Mouse (Mus musculus) embryonic facial prominence, embryonic 14.5 days (tissue): ENCODE measurements at regions not wholly inside any gene's neighbourhood (a gene's known extent, or its start where the extent isn't known, plus 50 kb on each side); places are given as distances from the start of the nearest gene placed in this dataset.

Experiments used
- ATAC-seq: fragments of 200-750 bp; cut with Nextera tagmentation; 2 replicates; pipeline ENCODE4 v1.8.0; 2017; ENCODE audit warnings: low read depth, moderate number of reproducible peaks, moderate TSS enrichment
- DNase-seq: peaks from one replicate; pipeline ENCODE4 v3.0.0-alpha.2; 2015; ENCODE audit warnings: low spot score
- H3K27ac ChIP-seq: fragments of 300-500 bp; sonication (generic); replicated peaks from 2 replicates; pipeline ENCODE4 v1.5.1; 2014; ENCODE audit warnings: low read depth, mild to moderate bottlenecking, low read length, moderate library complexity
- H3K27me3 ChIP-seq: fragments of 300-500 bp; sonication (generic); replicated peaks from 2 replicates; pipeline ENCODE4 v1.6.1; 2014; ENCODE audit warnings: low read length; ENCODE audit not compliant: control insufficient read depth, insufficient read depth
- H3K36me3 ChIP-seq: fragments of 300-500 bp; sonication (generic); 2 replicates; pipeline ENCODE4 v1.6.1; 2014; ENCODE audit warnings: low read length, mixed read lengths; ENCODE audit not compliant: control insufficient read depth, insufficient read depth
- H3K4me1 ChIP-seq: fragments of 300-500 bp; sonication (generic); 2 replicates; pipeline ENCODE4 v1.6.1; 2014; ENCODE audit warnings: antibody characterized with exemption, low read length; ENCODE audit not compliant: control insufficient read depth, insufficient read depth
- H3K4me2 ChIP-seq: fragments of 300-500 bp; sonication (generic); 2 replicates; pipeline ENCODE4 v1.6.1; 2014; ENCODE audit warnings: low read depth, mild to moderate bottlenecking, low read length, moderate library complexity, mixed read lengths
- H3K4me3 ChIP-seq: fragments of 300-500 bp; sonication (generic); 2 replicates; pipeline ENCODE4 v1.5.1; 2014; ENCODE audit warnings: low read depth, mild to moderate bottlenecking, low read length
- H3K9ac ChIP-seq: fragments of 300-500 bp; sonication (generic); 2 replicates; pipeline ENCODE4 v1.6.1; 2014; ENCODE audit warnings: low read depth, mild to moderate bottlenecking, low read length, moderate library complexity, mixed read lengths
- H3K9me3 ChIP-seq: fragments of 300-500 bp; sonication (generic); 2 replicates; pipeline ENCODE4 v1.6.1; 2016; ENCODE audit warnings: low read length; ENCODE audit not compliant: control insufficient read depth
- WGBS: fragments of 180-500 bp; shearing (Covaris S2); extraction: QIAGEN DNeasy Blood & Tissue Kit; methylation state at CpG from one replicate; pipeline ENCODE4 v1.1.7; 2014; 5-methylcytosine and 5-hydroxymethylcytosine counted together

GRCm38 (mm10) chr8:107642241-107642640 lies 54.0 kb upstream of the Psmd7 start:
- H3K27me3 ChIP-seq = no peaks in the 10 kb centered on the region
- ATAC-seq (no peak), DNase-seq (no peak)
- 77% methylated on average over 8 of the region's 8 CpGs for WGBS
- H3K4me2 ChIP-seq = no peak overlapping the region
- H3K4me1 ChIP-seq = no peaks in the 10 kb centered on the region
- no peak overlapping the region for H3K9ac ChIP-seq
- H3K9me3 ChIP-seq = no peaks in the 10 kb centered on the region
- no peaks in the 10 kb centered on the region for H3K36me3 ChIP-seq
- H3K27ac ChIP-seq = no peak overlapping the region
- H3K4me3 ChIP-seq = no peak overlapping the region

DNA sequence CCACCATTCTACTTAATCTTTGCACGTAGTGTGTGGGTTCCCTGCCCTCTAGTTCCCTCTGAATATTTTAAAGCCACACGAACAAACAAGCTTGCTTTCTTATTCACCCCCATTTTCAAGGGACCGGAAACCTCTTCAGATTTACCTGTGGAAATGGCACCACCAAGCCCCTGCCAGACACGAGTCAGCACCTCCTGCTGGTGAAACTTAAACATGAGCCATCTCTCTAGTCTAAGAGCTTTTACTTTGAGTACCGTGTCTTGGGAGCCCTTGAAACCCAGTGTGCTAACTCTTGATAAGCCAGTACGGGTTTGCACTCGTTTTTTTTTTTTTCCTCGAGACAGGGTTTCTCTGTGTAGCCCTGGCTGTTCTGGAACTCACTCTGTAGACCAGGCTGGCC lies 59.7 kb upstream of the Psmd7 start:
- Histone ChIP-seq H3K27me3 (no peaks in the 10 kb centered on the region), H3K9ac (no peak overlapping the region), H3K36me3 (no peaks in the 10 kb centered on the region), H3K4me2 (no peak overlapping the region), H3K4me1 (0 out of 2 replicates have a peak, but pooled peaks cover 3% of the 10 kb centered on the region), H3K27ac (no peak overlapping the region), H3K9me3 (no peaks in the 10 kb centered on the region), H3K4me3 (no peak overlapping the region)
- WGBS = 80% methylated on average over 8 of the region's 8 CpGs
- DNase-seq (no peak), ATAC-seq (no peak)

- WGBS = 81% methylated on average over 9 of the region's 9 CpGs
- DNase-seq = peak; percentile 28
- no peaks in the 10 kb centered on the region for H3K36me3 ChIP-seq
- no peak overlapping the region for H3K4me3 ChIP-seq
- no peak for ATAC-seq
- 0 out of 2 replicates have a peak, but pooled peaks cover 3% of the 10 kb centered on the region for H3K4me1 ChIP-seq
- H3K27me3 ChIP-seq = no peaks in the 10 kb centered on the region
- H3K4me2 ChIP-seq = no peak overlapping the region
- no peak overlapping the region for H3K9ac ChIP-seq
- H3K9me3 ChIP-seq = no peaks in the 10 kb centered on the region
- H3K27ac ChIP-seq = no peak overlapping the region
These were observed 62.0 kb upstream of the Psmd7 start for GRCm38 (mm10) chr8:107650306-107650705.

- H3K9me3 ChIP-seq = no peaks in the 10 kb centered on the region
- no peaks in the 10 kb centered on the region for H3K36me3 ChIP-seq
- no peak overlapping the region for H3K9ac ChIP-seq
- H3K4me2 ChIP-seq = no peak overlapping the region
- H3K27ac ChIP-seq = no peak overlapping the region
- no peaks in the 10 kb centered on the region for H3K27me3 ChIP-seq
- 85% methylated on average over 11 of the region's 11 CpGs for WGBS
- H3K4me3 ChIP-seq = no peak overlapping the region
- 0 out of 2 replicates have a peak, but pooled peaks cover 3% of the 10 kb centered on the region for H3K4me1 ChIP-seq
- DNase-seq = no peak
- no peak for ATAC-seq
These were observed 63.2 kb upstream of the Psmd7 start for GRCm38 (mm10) chr8:107651424-107651823.

DNA sequence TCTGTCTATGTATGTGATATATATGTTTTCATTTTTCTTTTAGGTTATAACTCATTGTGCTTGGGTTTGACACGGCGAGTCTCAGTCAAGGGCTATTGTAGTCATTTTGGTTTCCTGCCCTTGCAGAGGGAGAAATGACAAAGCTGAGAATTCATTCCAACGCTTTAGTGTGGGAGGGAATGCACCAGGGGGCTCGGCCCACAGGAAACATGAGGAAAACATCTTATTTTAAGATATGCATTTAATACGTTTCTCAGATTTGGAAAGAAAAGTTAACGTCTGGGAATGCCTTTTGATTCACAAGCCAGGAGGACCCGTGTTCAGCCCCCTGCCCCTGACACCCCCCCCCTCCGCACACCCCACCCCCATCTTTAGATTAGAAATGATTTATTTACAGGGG lies 64.0 kb upstream of the Psmd7 start:
- Histone ChIP-seq H3K4me3 (no peak overlapping the region), H3K4me1 (0 out of 2 replicates have a peak, but pooled peaks cover 3% of the 10 kb centered on the region), H3K36me3 (no peaks in the 10 kb centered on the region), H3K9ac (no peak overlapping the region), H3K27ac (no peak overlapping the region), H3K4me2 (no peak overlapping the region), H3K27me3 (no peaks in the 10 kb centered on the region), H3K9me3 (no peaks in the 10 kb centered on the region)
- ATAC-seq = no peak
- DNase-seq = no peak
- 43% methylated on average over 8 of the region's 8 CpGs for WGBS

GRCm38 (mm10) chr8:107653711-107654110 lies 65.4 kb upstream of the Psmd7 start:
- Histone ChIP-seq H3K4me2 (no peak overlapping the region), H3K4me1 (0 out of 2 replicates have a peak, but pooled peaks cover 3% of the 10 kb centered on the region), H3K27ac (no peak overlapping the region), H3K9ac (no peak overlapping the region), H3K4me3 (no peak overlapping the region), H3K27me3 (no peaks in the 10 kb centered on the region), H3K36me3 (no peaks in the 10 kb centered on the region), H3K9me3 (no peaks in the 10 kb centered on the region)
- ATAC-seq = no peak
- DNase-seq = no peak
- 87% methylated on average over 10 of the region's 10 CpGs for WGBS

GRCm38 (mm10) chr8:107656622-107657021 lies 68.4 kb upstream of the Psmd7 start:
- WGBS = 78% methylated on average over 5 of the region's 5 CpGs

GRCm38 (mm10) chr8:107657741-107658140 lies 69.5 kb upstream of the Psmd7 start:
- DNase-seq = no peak
- 92% methylated on average over 4 of the region's 4 CpGs for WGBS

More at GRCm38 (mm10) chr8:107656622-107657021, 68.4 kb upstream of the Psmd7 start:
- Histone ChIP-seq H3K4me3 (no peak overlapping the region), H3K4me1 (0 out of 2 replicates have a peak, but pooled peaks cover 3% of the 10 kb centered on the region), H3K9me3 (no peaks in the 10 kb centered on the region), H3K9ac (no peak overlapping the region), H3K36me3 (no peaks in the 10 kb centered on the region), H3K27me3 (no peaks in the 10 kb centered on the region), H3K27ac (no peak overlapping the region), H3K4me2 (no peak overlapping the region)
- no peak for ATAC-seq
- no peak for DNase-seq

GRCm38 (mm10) chr8:107658386-107658785 lies 70.1 kb upstream of the Psmd7 start:
- H3K4me1 ChIP-seq = no peaks in the 10 kb centered on the region
- no peak overlapping the region for H3K4me3 ChIP-seq
- no peak overlapping the region for H3K4me2 ChIP-seq
- ATAC-seq = no peak
- H3K9me3 ChIP-seq = no peaks in the 10 kb centered on the region
- H3K9ac ChIP-seq = no peak overlapping the region
- no peaks in the 10 kb centered on the region for H3K27me3 ChIP-seq
- no peaks in the 10 kb centered on the region for H3K36me3 ChIP-seq
- H3K27ac ChIP-seq = no peak overlapping the region
- WGBS = 91% methylated on average over 6 of the region's 6 CpGs
- DNase-seq = no peak

More at GRCm38 (mm10) chr8:107657741-107658140, 69.5 kb upstream of the Psmd7 start:
- no peak overlapping the region for H3K9ac ChIP-seq
- H3K4me3 ChIP-seq = no peak overlapping the region
- no peak overlapping the region for H3K27ac ChIP-seq
- no peaks in the 10 kb centered on the region for H3K36me3 ChIP-seq
- H3K9me3 ChIP-seq = no peaks in the 10 kb centered on the region
- H3K4me1 ChIP-seq = no peaks in the 10 kb centered on the region
- no peak overlapping the region for H3K4me2 ChIP-seq
- no peak for ATAC-seq
- no peaks in the 10 kb centered on the region for H3K27me3 ChIP-seq
